Mouse (Mus musculus): Measurements from ENCODE around the gene Pld2.

GRCm38 (mm10) chr11:70582196-70582595 is 42.3 kb downstream of the Pld2 start:
- no peak for TF ChIP-seq CTCF (IDR thresholded peaks at IDR 0.05; ENCODE audit: low read depth, low read length)
- no peak for TF ChIP-seq POLR2A (IDR thresholded peaks at IDR 0.05; ENCODE audit: extremely low read depth, insufficient read depth, low read length)
